Mouse (Mus musculus): ENCODE results near the gene Spdl1. TPM values are rescaled to one million over a fixed set of nuclear protein-coding genes. Genes with fewer than 3 reads are reported as not detected.
A peak's percentile ranks its signal among the peaks of the same experiment; 100 is the strongest.

Spdl1 gene
- polyA plus RNA-seq, 1 experiment from 2014 or later: 26.3 TPM

DNA sequence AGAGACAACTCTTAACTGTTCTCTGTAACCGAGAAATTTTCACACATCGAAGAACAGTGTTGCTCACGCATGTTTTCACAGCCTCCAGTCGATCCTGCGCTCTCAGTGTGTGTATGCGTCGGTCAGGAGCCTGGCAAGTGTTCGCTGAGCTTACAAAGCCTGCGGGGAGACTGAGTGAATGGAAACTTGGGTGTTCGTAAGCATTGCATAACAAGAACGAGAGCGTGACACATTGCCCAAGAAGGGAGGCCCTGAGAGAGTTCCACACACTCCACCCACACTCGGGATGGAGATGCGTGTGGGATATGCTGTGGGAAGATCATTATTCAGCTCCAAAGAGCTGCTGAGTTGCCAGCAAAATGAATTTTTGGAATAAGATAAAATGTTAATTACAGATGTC is 31.7 kb upstream of the Spdl1 start:
- ATAC-seq (ENCODE audit: insufficient read depth, low FRiP score, low TSS enrichment) (no peak), DNase-seq (ENCODE audit: low spot score) (no peak)
- 91% methylated on average over 14 of the region's 14 CpGs for WGBS
- no peak overlapping the region for H3K4me3 ChIP-seq (ENCODE audit: low read depth, low read length)
- no peaks in the 10 kb centered on the region for H3K4me1 ChIP-seq (ENCODE audit: control insufficient read depth, insufficient read depth, low read length)
- no peaks in the 10 kb centered on the region for H3K27me3 ChIP-seq (ENCODE audit: control insufficient read depth, insufficient read depth, low read length)
- no peaks in the 10 kb centered on the region for H3K36me3 ChIP-seq (ENCODE audit: control insufficient read depth, insufficient read depth, low read length)
- H3K9ac ChIP-seq (ENCODE audit: low read length): no peak overlapping the region
- no peak overlapping the region for H3K27ac ChIP-seq (ENCODE audit: low read depth, low read length)
- H3K9me3 ChIP-seq (ENCODE audit: control insufficient read depth, low read length): no peaks in the 10 kb centered on the region
- no peak overlapping the region for H3K4me2 ChIP-seq (ENCODE audit: low read depth)

DNA sequence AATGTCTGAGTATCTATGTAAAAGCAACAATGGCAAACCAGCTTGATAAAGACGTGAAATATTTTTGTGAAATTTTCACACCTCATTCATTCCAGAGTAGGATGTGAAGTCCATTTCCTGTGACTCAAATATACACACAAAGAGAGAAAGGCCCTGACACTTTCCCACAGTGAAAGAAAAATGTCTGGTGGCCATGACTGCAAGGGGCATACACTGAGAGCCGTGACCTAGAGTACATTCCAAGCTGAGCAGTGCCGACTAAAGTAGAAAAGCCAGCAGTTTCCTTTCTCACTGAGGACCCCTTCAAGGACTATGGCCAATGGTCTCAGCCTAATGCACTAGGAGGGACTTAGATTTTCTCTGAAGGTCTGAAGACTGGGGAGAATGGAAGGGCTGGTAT is 23.2 kb upstream of the Spdl1 start:
- H3K9me3 ChIP-seq (ENCODE audit: control insufficient read depth, low read length): no peaks in the 10 kb centered on the region
- H3K27me3 ChIP-seq (ENCODE audit: control insufficient read depth, insufficient read depth, low read length): no peaks in the 10 kb centered on the region
- H3K36me3 ChIP-seq (ENCODE audit: control insufficient read depth, insufficient read depth, low read length): no peaks in the 10 kb centered on the region
- no peaks in the 10 kb centered on the region for H3K4me1 ChIP-seq (ENCODE audit: control insufficient read depth, insufficient read depth, low read length)
- no peak overlapping the region for H3K4me2 ChIP-seq (ENCODE audit: low read depth)
- DNase-seq (ENCODE audit: low spot score): no peak
- WGBS: 65% methylated on average over 3 of the region's 3 CpGs
- no peak overlapping the region for H3K27ac ChIP-seq (ENCODE audit: low read depth, low read length)
- H3K4me3 ChIP-seq (ENCODE audit: low read depth, low read length): no peak overlapping the region
- ATAC-seq (ENCODE audit: insufficient read depth, low FRiP score, low TSS enrichment): no peak
- H3K9ac ChIP-seq (ENCODE audit: low read length): no peak overlapping the region

DNA sequence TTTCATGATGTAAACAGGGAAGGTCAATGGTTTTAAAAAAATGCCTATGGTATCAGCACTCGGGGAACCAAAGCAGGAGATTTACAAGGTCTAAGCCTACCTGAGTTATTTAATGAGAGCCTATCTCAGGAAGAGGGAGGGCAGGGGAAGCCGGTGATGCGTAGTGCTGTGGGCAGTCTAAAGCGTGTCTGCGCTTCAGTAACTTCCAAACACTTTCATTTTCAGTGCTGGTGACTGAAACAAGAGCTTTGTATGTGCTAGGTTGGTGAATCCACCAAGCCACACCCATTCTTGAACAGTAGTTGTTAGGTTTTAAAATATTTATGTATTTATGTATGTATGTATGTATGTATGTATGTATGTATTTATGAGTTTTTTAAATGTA is 12.8 kb upstream of the Spdl1 start:
- ATAC-seq (ENCODE audit: insufficient read depth, low FRiP score, low TSS enrichment) (no peak), DNase-seq (ENCODE audit: low spot score) (no peak)
- H3K9me3 ChIP-seq (ENCODE audit: control insufficient read depth, low read length): no peaks in the 10 kb centered on the region
- no peak overlapping the region for H3K27ac ChIP-seq (ENCODE audit: low read depth, low read length)
- H3K4me3 ChIP-seq (ENCODE audit: low read depth, low read length): no peak overlapping the region
- no peaks in the 10 kb centered on the region for H3K4me1 ChIP-seq (ENCODE audit: control insufficient read depth, insufficient read depth, low read length)
- H3K27me3 ChIP-seq (ENCODE audit: control insufficient read depth, insufficient read depth, low read length): no peaks in the 10 kb centered on the region
- H3K9ac ChIP-seq (ENCODE audit: low read length): no peak overlapping the region
- no peak overlapping the region for H3K4me2 ChIP-seq (ENCODE audit: low read depth)
- WGBS: 87% methylated on average over 5 of the region's 5 CpGs
- H3K36me3 ChIP-seq (ENCODE audit: control insufficient read depth, insufficient read depth, low read length): no peaks in the 10 kb centered on the region

DNA sequence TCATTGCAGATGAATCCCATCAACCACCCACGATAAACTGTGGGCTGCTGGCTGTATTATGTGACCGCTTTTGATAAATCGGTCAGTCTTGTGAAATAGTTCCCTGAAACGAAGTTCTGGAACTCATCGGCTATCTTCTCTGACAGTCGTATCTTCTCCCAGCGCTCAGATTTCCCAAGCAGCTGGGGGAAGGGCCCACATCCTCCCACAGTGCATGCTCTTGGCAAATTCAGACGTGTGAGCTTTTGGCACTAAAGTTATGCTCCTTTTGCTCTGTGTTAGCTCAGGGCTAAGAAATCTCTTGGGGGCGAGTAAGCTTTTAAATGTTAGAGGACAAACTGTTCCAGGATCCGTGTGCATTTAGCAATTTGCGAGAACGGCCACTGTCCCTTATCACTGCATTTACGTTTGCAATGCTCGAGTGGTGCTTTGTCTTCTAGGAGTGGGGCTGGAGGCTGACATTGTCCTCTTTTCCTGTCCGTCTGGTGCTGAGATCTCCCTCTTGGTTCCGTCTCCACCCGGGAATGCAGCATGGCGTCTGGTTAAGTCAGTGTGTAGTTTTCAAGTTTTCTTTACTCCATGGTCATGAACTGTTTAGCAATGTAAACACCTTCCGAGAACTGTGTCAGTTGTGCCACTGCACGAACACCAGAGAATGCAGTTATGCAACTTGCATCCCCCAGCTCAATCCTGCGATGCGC is 12.3 kb upstream of the Spdl1 start:
- DNase-seq (ENCODE audit: low spot score): no peak
- H3K4me3 ChIP-seq (ENCODE audit: low read depth, low read length): no peak overlapping the region
- no peaks in the 10 kb centered on the region for H3K9me3 ChIP-seq (ENCODE audit: control insufficient read depth, low read length)
- H3K36me3 ChIP-seq (ENCODE audit: control insufficient read depth, insufficient read depth, low read length): no peaks in the 10 kb centered on the region
- no peak overlapping the region for H3K4me2 ChIP-seq (ENCODE audit: low read depth)
- H3K9ac ChIP-seq (ENCODE audit: low read length): no peak overlapping the region
- no peaks in the 10 kb centered on the region for H3K27me3 ChIP-seq (ENCODE audit: control insufficient read depth, insufficient read depth, low read length)
- 76% methylated on average over 22 of the region's 22 CpGs for WGBS
- no peak overlapping the region for H3K27ac ChIP-seq (ENCODE audit: low read depth, low read length)
- H3K4me1 ChIP-seq (ENCODE audit: control insufficient read depth, insufficient read depth, low read length): no peaks in the 10 kb centered on the region
- no peak for ATAC-seq (ENCODE audit: insufficient read depth, low FRiP score, low TSS enrichment)

DNA sequence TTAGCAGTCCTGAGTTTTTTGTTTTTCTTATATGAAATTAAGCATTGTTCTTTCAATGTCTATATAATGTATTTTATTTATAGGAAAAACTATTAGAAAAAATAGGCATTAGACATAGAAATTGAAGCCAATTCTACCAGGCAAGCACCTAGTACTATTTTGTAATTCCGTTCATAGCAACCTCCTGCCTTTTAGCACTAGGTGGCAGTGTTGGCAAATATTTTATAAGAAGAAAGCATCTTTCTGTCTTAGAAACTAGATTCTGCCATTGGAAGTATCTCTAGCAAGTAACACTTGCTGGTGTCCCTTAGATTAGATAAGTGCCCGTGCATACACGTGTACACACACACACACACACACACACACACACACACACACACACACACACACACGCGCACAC is 10.1 kb upstream of the Spdl1 start:
- Histone ChIP-seq H3K36me3 (ENCODE audit: control insufficient read depth, insufficient read depth, low read length) (no peaks in the 10 kb centered on the region), H3K27me3 (ENCODE audit: control insufficient read depth, insufficient read depth, low read length) (no peaks in the 10 kb centered on the region), H3K9me3 (ENCODE audit: control insufficient read depth, low read length) (no peaks in the 10 kb centered on the region), H3K4me1 (ENCODE audit: control insufficient read depth, insufficient read depth, low read length) (no peaks in the 10 kb centered on the region), H3K27ac (ENCODE audit: low read depth, low read length) (no peak overlapping the region), H3K9ac (ENCODE audit: low read length) (no peak overlapping the region), H3K4me2 (ENCODE audit: low read depth) (no peak overlapping the region), H3K4me3 (ENCODE audit: low read depth, low read length) (no peak overlapping the region)
- 33% methylated on average over 5 of the region's 5 CpGs for WGBS
- ATAC-seq (ENCODE audit: insufficient read depth, low FRiP score, low TSS enrichment) (no peak), DNase-seq (ENCODE audit: low spot score) (peak; percentile 16)

DNA sequence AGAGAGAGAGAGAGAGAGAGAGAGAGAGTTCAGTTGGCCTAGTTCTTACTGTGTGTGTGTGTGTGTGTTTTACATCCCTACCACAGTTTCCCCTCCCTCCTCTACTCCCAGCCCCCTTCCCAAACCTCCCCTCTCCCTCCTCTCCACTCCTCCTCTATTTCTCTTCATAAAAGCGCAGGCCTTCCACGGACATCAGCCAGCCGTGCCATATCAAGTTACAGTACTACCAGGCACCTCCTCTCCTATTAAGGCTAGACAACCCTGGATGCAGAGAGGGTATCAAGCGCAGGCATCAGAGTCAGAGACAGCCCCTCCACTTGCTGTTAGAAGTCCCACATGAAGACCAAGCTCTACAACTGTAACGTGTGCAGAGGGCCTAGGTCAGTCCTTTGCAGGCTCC is 6.8 kb upstream of the Spdl1 start:
- ATAC-seq (ENCODE audit: insufficient read depth, low FRiP score, low TSS enrichment) (no peak), DNase-seq (ENCODE audit: low spot score) (no peak)
- Histone ChIP-seq H3K9me3 (ENCODE audit: control insufficient read depth, low read length) (no peaks in the 10 kb centered on the region), H3K27ac (ENCODE audit: low read depth, low read length) (no peak overlapping the region), H3K4me1 (ENCODE audit: control insufficient read depth, insufficient read depth, low read length) (no peaks in the 10 kb centered on the region), H3K27me3 (ENCODE audit: control insufficient read depth, insufficient read depth, low read length) (no peaks in the 10 kb centered on the region), H3K9ac (ENCODE audit: low read length) (no peak overlapping the region), H3K4me2 (ENCODE audit: low read depth) (no peak overlapping the region), H3K36me3 (ENCODE audit: control insufficient read depth, insufficient read depth, low read length) (no peaks in the 10 kb centered on the region), H3K4me3 (ENCODE audit: low read depth, low read length) (no peak overlapping the region)
- WGBS: 40% methylated on average over 5 of the region's 5 CpGs

DNA sequence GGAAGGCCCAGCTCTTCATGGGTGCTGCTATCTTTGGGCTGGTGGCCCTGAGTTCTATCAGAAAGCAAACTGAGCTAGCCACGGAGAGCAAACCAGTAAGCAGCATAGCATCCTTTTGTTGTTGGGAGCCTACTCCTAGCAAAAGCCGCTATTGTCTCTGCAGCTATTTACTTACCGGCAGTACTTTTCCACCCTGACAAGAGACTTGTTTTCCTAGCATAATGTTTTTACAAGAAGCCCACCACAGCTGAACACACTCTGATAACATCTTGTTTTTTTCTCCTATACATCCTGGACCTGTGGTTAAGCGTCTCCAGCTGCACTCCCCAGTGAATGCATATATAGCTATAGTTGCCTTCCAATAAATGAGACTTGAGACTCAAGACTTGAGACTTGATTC is 5.6 kb upstream of the Spdl1 start:
- DNase-seq (ENCODE audit: low spot score) (no peak), ATAC-seq (ENCODE audit: insufficient read depth, low FRiP score, low TSS enrichment) (no peak)
- H3K27ac ChIP-seq (ENCODE audit: low read depth, low read length): no peak overlapping the region
- H3K4me1 ChIP-seq (ENCODE audit: control insufficient read depth, insufficient read depth, low read length): 0 out of 2 replicates have a peak, but pooled peaks cover 1% of the 10 kb centered on the region
- H3K9ac ChIP-seq (ENCODE audit: low read length): no peak overlapping the region
- WGBS: 62% methylated on average over 4 of the region's 4 CpGs
- no peaks in the 10 kb centered on the region for H3K9me3 ChIP-seq (ENCODE audit: control insufficient read depth, low read length)
- no peak overlapping the region for H3K4me3 ChIP-seq (ENCODE audit: low read depth, low read length)
- no peaks in the 10 kb centered on the region for H3K27me3 ChIP-seq (ENCODE audit: control insufficient read depth, insufficient read depth, low read length)
- H3K4me2 ChIP-seq (ENCODE audit: low read depth): no peak overlapping the region
- no peaks in the 10 kb centered on the region for H3K36me3 ChIP-seq (ENCODE audit: control insufficient read depth, insufficient read depth, low read length)

DNA sequence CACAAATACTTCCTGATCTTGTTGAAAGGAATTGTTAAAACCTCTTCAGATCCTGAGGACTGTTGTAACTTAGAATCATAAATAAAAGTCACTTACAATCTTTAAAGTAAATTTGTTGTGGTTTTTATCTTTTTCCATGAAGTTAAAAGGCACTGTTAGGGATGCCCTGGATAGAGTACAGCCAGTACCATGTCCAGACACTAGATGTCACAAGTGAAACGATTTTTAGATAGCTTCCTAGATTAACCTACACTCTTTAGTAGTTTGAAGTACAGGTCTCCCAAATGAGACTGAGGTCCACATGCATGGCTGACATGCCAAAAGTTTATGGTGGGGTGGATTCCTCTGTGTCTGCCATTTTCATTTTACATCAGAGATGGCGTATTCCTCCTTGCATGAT is 2.8 kb upstream of the Spdl1 start:
- Histone ChIP-seq H3K4me1 (ENCODE audit: control insufficient read depth, insufficient read depth, low read length) (peaks cover 8% of the 10 kb centered on the region), H3K9ac (ENCODE audit: low read length) (no peak overlapping the region), H3K27me3 (ENCODE audit: control insufficient read depth, insufficient read depth, low read length) (no peaks in the 10 kb centered on the region), H3K4me2 (ENCODE audit: low read depth) (no peak overlapping the region), H3K4me3 (ENCODE audit: low read depth, low read length) (no peak overlapping the region), H3K36me3 (ENCODE audit: control insufficient read depth, insufficient read depth, low read length) (no peaks in the 10 kb centered on the region), H3K27ac (ENCODE audit: low read depth, low read length) (no peak overlapping the region), H3K9me3 (ENCODE audit: control insufficient read depth, low read length) (no peaks in the 10 kb centered on the region)
- no peak for DNase-seq (ENCODE audit: low spot score)
- WGBS: 53% methylated on average over 2 of the region's 2 CpGs
- no peak for ATAC-seq (ENCODE audit: insufficient read depth, low FRiP score, low TSS enrichment)

DNA sequence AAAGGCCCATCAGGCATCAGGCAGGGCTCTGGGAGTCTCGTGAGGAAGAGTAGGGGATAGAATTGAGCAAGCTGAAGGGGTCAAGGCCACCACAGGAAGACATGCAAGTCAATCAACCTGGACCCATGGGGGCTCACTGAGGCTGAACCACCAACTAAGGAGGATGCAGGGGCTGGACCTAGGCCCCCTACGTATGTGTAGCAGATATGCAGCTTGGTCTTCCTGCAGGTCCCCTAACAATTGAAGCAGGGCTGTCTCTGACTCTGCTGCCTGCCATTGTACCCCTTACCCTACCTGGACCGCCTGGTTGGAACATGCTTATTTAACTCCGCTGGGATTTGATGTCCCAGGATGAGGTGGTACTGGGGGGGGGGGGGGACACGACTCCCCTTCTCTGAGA is 763 bp downstream of the Spdl1 start:
- H3K4me2 ChIP-seq (ENCODE audit: low read depth): peak overlapping the region; percentile 76
- H3K36me3 ChIP-seq (ENCODE audit: control insufficient read depth, insufficient read depth, low read length): peaks cover 5% of the 10 kb centered on the region; the same call in 1 of the 2 replicates
- WGBS: 8% methylated on average over 4 of the region's 5 CpGs
- peak overlapping the region; percentile 66 for H3K4me3 ChIP-seq (ENCODE audit: low read depth, low read length)
- DNase-seq (ENCODE audit: low spot score) (no peak), ATAC-seq (ENCODE audit: insufficient read depth, low FRiP score, low TSS enrichment) (peak; percentile 36; the same call in 1 of the 2 replicates)
- H3K9me3 ChIP-seq (ENCODE audit: control insufficient read depth, low read length): no peaks in the 10 kb centered on the region
- H3K4me1 ChIP-seq (ENCODE audit: control insufficient read depth, insufficient read depth, low read length): peaks cover 8% of the 10 kb centered on the region
- H3K27ac ChIP-seq (ENCODE audit: low read depth, low read length): no peak overlapping the region
- no peaks in the 10 kb centered on the region for H3K27me3 ChIP-seq (ENCODE audit: control insufficient read depth, insufficient read depth, low read length)
- H3K9ac ChIP-seq (ENCODE audit: low read length): peak overlapping the region; percentile 79

Measured in neural tube, embryonic 11.5 days (tissue).